Mouse (Mus musculus) liver, adult 2 months (tissue): ENCODE data around the gene Togaram1.

Experiments
- CTCF ChIP-seq: fragments of 200-500 bp; IDR thresholded peaks from 2 replicates; pipeline ENCODE4 v1.5.1; 2011; ENCODE audit warnings: low read depth, low read length, control low read depth
- POLR2A ChIP-seq: fragments of 200-500 bp; IDR thresholded peaks from 2 replicates; pipeline ENCODE4 v1.6.1; 2011; ENCODE audit warnings: low read length, control low read depth; ENCODE audit not compliant: insufficient read depth; ENCODE audit errors: extremely low read depth

GRCm38 (mm10) chr12:64917578-64918471 is 47.8 kb upstream of the Togaram1 start, which contains the start of gene Gm527:
- TF ChIP-seq POLR2A (no peak), CTCF (no peak)
